Mouse (Mus musculus) layer of hippocampus, adult 18-20 months (tissue): ENCODE measurements around the gene Larp1. TPM values are rescaled to one million over a fixed set of nuclear protein-coding genes. Genes with fewer than 3 reads are reported as not detected.

Experiments used
- DNase-seq, 2 experiments: peaks; one replicate each; pipeline ENCODE4 v3.0.0; 2022; ENCODE audit warnings: low spot score in 2 of 2
- long read RNA-seq: library from polyadenylated mRNA; stranded (forward); transcript quantifications from one replicate; pipeline ENCODE4 v2.0.0, GENCODE M21; 2021
- total RNA-seq, 2 experiments: library from RNA; stranded (reverse); gene quantifications; 2 replicates each; pipeline ENCODE4 v1.2.3; 2021

Larp1 gene
- total RNA-seq = 10 to 100 TPM; 89.7 to 90.3 TPM
- long read RNA-seq, full-length matches to known transcripts = 41 of 98 reads
- long read RNA-seq, partial matches to known transcripts = 50 of 98 reads
- long read RNA-seq, other reads (novel, unspliced or antisense) = 7 of 98 reads

GRCm38 (mm10) chr11:58009051-58009515 lies at the start of gene Larp1:
TSS of gene Larp1 (plus strand) at chr11:58009064.
- DNase-seq = no peak

- DNase-seq = no peak
Observed at GRCm38 (mm10) chr11:57959924-57960323, 48.9 kb upstream of the Larp1 start.

- DNase-seq = peak; percentile 61 to 80
Observed at GRCm38 (mm10) chr11:57962382-57963285, 46.2 kb upstream of the Larp1 start.

DNA sequence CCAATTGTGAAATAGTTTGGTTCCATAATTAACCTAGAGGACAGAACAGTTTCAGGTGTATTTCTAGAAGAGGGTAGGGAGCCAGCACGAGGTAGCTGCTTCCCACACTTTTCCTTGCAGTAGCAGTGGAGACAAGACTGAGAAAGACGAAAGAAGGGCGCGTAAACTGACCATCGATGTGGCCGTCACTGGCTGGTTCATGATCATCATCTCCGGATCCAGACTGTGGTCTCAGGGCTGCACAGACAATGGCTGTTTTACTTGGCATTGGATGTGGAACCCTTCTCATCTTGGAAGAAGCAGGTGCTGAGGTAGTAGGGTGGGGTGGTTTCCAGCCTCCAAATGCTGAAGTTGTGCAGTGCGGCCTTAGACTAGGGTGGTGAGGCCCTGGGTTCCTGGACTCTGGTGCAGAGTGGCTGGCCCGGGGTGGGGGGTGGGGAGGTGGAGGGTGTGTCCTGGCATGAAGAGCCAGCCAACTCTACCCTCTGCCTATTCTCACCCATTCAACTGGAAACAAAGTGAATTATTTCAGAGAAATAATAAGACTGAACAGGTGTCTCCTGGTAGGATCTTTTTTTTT lies 45.5 kb upstream of the Larp1 start:
- no peak for DNase-seq

DNA sequence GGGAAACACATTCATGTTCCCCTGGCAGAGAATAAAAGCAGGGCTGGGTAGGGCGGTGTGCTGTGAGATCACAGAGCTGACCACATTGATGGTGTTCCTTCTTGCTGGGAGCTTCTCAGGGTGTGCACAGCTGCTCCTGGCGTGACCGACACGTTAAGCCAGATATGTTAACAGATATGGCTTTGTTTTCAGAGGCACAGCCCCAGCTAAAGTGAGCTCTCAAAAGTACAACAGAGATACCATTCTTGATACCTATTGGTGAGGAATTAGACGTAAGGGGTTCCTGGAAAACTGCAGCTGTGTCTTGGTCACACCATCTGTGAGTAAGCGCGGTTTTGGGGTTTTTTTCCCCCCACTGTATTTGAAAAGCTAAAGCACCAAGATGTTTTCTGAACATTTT lies 42.2 kb upstream of the Larp1 start:
- DNase-seq = no peak

DNA sequence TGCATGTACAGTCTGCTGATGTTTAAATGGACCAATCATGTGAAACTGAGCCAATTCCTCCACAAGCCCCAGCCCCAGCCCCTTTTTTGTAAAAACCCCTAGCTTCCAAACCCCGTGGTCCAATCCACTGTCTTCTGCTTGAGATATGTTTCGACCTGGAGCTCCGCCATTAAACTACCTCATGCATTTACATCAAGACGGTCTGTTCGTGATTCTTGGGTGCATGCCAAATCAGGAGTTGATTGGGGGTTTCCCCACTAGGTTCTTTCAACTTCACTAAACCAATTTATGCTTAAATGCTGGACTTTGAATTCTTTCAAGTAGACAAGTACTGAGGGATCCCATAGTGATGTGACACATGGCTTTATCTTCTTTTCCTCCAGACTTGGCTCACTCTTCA lies 40.6 kb upstream of the Larp1 start:
- DNase-seq = no peak

GRCm38 (mm10) chr11:57970541-57970940 lies 38.3 kb upstream of the Larp1 start:
- peak in 1 of 2 experiments; percentile 12 for DNase-seq

GRCm38 (mm10) chr11:57973001-57973912 lies 35.6 kb upstream of the Larp1 start:
- no peak for DNase-seq

DNA sequence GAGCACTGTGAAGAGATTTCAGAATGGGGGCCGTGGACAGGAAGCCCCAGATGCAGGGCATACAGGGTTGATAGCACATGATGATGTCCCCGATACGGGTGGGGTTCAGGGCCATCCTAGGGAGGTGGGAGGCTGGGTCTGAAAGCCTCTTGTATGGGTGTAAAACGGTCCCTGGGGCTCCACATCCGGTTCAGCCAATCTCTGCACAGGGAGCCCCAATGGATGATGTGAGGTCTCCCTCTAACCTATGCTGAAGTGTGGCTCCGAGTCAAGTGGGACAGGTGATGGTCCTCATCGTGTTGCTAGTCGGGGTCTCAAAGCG lies 35.0 kb upstream of the Larp1 start:
- DNase-seq = no peak

DNA sequence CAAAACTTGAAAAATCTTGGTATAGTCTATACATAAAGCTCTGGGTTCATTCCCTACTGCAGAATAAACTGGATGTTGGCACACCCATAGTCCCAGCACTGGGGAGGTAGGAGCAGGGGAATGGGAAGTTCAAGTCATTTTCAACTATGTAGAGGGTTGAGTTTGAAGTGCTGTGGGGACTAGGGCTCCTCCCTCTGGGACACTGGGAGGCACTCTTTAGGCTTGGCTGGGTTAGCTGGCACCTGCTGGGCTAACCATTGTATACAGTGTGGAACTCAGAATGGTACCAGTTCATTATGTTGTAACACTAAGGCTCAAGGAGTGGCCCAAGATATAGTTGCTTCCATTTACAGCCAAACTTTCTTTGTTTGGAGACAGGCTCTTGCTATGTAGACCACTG lies 33.0 kb upstream of the Larp1 start:
- DNase-seq = no peak

GRCm38 (mm10) chr11:57977681-57978080 lies 31.2 kb upstream of the Larp1 start:
- no peak for DNase-seq

GRCm38 (mm10) chr11:57979621-57980020 lies 29.2 kb upstream of the Larp1 start:
- DNase-seq = no peak

DNA sequence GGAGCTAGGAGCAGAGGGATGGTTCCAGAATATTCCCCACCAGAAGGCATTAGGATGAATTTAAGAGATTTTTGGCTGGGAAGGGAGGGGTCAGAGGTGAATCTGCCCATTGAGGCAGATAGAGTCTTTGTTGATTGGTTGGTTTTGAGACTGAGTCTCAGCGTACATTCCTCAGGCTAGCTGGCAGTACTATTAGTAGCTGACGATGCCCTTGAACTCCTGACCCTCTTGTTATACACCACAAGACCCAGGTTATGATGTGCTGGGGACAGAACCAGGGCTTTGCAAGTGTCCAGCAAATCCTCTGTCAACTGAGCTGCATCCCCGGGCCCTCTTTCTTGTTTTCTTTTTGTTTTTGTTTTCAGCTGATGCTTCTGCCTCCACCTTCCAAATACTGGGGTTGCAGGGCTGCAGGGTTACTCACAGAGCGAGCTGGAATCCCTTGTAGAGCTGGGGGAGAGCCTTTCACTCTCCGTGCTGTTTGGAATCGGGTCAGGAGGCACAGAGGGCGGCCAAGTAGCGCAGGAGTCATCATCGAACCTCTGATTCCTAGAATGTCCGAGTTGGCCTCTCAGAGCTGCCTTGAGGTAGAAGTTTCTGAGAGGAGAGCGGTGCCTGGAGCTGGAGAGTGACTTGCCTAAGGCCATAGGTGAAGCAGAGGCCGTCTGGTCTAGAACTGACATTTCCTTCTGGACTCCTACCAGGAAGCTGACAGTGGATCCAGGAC lies 27.6 kb upstream of the Larp1 start:
- DNase-seq = no peak

DNA sequence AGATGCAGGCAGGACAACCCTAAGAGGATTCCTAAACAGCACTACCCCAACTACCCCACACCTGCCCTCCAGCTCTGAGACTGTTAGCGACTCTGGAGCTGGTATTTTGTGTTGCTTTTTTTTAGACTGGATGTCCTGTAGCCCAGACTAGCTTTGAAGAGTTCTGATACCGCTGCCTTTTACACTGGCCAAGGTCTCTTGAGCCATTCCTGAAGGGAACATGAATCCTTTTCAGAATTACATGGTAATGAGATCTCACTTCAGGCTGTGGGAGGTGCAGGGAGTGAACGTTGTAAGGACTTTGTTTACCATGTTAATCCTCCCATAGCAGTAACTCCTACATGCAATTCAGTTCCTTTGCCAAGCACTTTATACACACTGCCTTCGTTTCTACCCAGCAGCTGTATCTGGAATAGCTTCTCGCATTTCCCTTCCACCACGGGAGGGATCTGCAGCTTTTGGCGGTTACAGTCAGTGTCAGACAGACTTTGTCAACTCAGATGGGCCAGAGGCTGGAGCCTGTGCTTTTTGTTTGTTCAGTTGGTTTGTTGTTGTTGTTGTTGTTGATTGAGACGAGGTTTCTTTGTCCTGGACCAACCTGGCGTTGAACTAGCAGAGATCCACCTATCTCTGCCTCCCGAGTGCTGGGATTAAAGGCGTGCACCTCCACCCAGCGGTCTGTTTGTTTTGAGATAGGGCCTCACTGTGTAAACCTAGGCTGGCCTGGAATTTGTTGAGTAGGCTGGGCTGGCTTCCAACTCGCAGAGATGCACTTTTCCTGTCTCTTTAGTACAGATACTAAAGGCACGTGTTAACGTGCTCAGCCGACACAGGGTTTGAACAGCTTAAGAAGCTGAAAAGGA lies 25.2 kb upstream of the Larp1 start:
- DNase-seq = no peak

DNA sequence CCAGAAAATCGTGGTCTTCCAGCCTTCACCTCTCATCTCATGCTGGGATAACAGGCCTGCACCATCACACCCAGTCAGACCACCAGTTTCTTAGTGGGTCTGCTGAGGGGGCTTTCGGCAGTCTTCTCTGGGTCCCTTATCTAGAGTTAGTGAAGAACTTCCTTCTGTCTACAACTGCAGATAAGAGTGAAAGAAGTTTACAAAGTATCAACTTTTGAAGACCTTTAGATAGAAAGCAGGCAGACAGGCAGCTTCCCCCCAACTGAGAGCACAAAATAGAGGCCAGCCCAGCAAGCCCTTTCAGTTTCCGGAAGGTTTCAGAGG lies 24.6 kb upstream of the Larp1 start:
- no peak for DNase-seq

DNA sequence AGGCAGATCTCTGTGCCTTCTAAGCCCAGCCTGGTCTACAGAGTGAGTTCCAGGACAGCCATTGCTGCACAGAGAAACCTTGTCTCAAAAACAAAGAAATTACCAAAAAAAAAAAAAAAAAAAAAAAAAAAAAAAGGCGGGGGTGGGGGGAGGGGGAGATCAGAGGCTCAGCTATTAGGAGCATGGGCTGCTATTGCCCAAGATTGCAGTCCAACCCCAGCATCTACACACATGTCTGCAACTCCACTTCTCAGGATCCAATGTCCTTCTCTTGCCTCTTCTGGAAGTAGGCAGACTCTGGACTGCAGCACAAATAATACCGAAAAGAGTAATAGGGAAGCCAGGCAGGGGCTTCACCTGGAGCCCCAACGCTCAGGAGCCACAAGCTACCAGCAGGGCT lies 23.4 kb upstream of the Larp1 start:
- no peak for DNase-seq

- no peak for DNase-seq
Observed at GRCm38 (mm10) chr11:57986053-57986452, 22.8 kb upstream of the Larp1 start.

GRCm38 (mm10) chr11:57986456-57986855 lies 22.4 kb upstream of the Larp1 start:
- no peak for DNase-seq

- no peak for DNase-seq
Observed at GRCm38 (mm10) chr11:57986861-57987260, 22.0 kb upstream of the Larp1 start.

DNA sequence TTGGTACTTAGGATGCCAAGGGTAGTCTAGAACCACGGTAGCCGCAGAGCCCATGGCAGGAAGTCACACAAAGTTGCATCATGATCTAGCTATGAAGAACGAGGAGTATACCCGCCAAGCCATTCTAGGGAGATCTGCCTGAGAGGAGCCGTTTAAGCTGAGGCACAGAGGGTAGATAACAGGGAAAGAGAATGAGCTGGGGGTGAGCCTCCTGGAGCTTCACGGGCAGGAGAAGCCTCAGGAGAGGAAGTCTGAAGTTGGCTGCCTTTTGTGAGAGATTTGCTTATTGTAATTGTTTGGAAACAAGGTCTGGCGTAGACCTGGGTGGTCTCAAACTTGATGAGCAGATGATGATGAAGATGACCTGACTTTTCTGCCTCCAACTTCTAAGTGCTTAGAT lies 10.7 kb upstream of the Larp1 start:
- no peak for DNase-seq
